Mouse (Mus musculus): ENCODE results near the gene Ggt5.

The Ggt5 gene

DNA sequence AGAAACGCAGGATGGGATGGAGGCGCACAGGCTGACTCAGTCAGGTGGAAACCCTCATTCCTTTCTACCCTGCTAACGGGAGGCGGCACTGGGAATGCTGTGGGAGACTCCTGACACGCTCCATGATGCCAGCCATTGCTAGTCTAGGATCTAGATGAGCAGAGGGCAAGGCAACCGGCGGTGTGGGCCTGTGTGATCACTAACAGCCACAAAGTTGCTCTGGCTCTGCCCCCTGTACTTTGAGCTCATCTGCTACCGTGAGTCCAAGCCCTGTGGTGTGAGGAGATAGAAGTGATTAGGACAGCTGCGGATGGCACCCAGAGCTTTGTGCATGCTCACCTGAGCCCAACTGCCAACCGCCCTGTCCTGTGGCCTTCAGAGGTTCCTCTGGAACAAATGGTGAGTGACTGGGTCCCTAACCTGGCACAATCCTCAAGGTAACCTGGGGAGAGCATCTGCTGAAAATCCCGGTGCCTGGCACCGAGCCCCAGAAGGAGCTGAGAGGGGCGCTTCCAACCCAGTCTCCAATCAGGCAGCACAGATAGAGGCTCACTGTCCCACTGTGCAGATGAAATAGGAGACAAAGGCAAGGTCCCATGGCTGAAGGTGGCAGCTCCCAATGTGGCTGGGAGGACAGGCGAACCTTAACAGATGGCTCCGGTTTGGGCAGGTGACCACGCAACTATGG is 62.4 kb downstream of the Ggt5 start:
- no peak for DNase-seq (ENCODE audit: low spot score in 2 of 2)

DNA sequence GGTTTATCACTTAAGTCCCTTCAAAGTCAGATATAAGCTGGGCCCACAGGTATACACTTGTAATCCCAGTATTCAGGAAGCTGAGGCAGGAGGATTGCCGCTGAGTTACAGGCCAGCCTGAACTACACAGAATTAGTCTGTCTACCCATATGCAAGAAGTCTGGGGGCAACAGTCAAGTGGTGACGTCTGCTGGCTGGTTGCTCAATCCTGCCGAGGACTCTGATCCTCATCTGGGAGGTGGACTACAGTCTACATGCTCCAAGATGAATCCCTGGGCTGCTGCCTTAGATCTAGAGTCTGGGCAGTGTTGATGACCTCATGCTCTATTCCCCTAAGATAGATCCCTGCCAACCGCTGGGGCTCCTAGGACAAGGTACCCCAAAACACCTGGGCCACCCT is 64.9 kb downstream of the Ggt5 start:
- DNase-seq (ENCODE audit: low spot score in 2 of 2): no peak

DNA sequence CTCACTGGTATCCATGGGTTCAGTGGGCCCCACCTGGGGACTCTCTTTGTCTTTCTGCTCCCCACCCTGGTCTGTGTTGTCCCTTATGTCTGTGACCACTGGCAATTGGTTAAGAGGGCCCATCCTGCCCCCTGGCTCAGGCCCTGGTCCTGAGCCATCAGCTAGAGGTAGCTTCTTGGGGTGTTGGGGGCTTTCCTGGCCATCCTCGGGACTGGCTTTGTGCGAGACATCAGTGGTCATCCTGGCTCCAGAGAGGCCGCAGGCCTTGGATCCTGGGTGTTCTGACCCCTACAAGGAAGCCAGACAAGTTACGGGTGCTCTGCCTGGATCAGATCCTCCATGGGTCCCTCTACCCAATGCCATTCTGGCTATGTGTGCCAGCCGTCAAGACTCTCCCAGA is 68.0 kb downstream of the Ggt5 start:
- DNase-seq (ENCODE audit: low spot score in 2 of 2): no peak

DNA sequence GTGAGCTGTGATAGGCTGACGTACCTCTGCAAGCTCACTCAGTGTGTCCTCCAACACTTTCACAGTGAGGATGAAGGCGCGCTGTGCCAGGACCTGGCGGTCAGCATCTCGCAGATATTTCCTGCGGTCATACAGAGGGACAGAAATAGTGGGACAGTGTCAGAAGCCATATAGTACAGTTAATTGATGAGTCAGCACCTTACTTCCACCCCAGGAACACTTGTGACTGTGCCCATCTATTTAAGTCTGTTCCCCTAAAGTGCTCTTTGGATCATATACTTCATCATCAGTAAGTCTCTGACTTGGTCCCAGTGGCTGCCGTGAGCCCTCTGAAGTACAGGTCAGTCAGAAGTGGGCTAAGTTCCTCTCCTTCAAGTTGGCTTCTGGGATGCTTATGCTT is 68.6 kb downstream of the Ggt5 start:
- DNase-seq (ENCODE audit: low spot score in 2 of 2): no peak

DNA sequence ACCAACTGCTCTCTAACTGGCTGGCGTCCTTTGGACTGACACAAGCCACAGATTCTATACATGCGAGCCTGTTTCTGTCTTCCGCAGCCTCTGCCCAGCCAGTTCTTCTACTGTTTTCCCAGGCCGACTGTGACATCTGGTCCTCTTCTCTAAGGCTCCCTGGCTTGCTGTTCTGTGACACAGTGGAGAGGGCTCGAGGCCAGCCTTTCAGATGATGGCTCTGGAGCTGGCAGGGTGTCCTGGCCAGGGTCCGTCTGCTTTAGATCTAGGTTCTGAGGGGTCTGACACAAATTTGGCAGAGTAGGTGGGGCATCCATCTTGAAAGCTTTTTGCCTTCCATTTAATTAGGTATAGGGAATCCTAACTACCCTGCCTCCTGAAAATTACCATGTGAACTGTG is 72.2 kb downstream of the Ggt5 start:
- no peak for DNase-seq (ENCODE audit: low spot score in 2 of 2)

DNA sequence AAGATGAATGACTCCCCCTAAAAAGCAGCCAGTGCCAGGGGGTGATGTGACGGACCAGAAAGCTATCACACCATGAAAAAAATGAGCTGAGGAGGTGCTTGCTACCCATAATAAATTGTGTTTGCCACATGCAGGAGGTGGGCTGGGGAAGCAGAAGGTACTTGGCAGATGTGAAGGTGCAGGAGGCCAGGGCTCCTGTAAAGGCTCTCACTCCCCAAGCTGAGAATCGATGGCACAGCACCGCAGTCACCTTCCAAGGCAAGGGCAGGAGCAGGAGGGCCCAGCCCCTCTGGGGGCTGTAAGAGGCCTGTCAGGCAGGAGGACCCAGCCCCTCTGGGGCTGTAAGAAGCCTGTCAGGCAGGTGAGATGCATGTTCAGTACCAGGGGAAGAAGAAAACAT is 72.7 kb downstream of the Ggt5 start:
- DNase-seq (ENCODE audit: low spot score in 2 of 2): no peak

DNA sequence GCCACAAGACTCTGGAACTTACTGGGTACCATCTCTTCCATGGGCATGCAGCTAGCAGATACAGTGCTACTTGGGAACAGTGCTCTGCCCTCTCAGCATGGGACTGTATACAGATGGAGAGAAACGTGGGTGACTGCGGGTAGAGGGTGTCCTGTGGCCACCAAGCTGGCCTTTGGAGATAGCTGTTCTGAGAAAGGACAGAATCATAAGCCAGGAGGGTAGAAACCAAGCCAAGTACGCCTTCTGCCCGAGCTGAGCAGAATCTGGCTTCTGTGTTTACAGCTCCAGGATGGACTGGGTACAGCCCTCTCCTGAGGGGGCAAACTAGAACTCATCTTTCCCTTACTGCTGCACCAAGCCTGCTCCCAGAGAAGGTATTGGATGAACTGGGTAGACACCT is 73.4 kb downstream of the Ggt5 start:
- no peak for DNase-seq (ENCODE audit: low spot score in 2 of 2)

DNA sequence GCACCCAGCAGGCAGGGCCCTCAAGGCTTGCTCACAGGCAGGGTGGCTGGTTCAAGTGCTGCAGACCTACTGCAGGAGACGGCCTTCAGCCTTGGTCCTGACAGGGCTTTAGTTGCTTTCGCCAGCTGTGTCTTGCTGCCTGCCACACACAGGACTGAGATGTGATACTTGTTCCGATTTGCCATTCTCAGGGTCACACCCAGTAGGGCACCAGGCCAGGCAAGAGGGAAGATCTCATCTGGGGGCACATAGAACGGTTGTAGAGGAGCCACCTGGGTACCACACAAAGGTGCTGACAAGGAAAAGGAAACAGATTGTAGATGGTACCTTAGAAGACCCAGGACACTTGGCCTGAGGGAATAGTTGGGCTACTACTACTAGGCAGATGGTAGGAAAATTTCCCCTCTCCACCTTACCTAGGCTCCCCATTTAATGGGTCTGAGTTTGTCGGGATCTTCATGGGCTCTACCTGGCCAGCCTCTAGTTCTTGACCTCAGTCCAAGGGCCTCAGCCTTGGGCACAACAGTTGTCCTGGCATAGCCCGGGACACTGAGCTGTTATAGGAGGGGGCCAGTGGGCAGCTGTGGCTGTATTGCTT is 75.6 kb downstream of the Ggt5 start:
- no peak for DNase-seq (ENCODE audit: low spot score in 2 of 2)

DNA sequence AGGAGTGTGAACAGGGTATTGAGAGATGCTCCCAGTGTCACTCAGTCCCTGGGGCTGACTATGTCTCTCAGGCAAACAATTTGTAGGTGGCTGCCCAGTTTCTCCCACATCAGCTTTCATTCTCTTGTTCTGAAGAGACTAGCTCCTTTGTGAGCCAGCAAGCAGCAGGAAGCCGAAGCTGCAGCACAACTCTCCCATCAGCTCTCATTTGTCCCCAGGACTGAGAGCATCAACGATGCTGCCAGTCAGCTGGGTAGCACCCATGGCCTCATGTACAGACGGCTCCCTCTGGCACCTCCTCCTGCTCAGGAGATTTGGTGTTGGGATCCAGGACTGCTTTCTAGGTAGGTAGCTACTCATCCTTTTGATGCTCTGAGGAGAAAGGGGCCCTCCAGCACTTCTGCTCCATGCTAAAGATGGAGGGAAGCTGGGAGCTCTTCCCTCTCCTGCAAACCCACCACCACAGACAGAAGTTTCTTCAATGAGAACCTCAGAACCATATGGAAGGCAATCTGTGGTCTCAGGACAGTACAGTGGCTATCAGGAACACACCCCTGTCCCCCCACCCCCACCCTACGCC is 77.4 kb downstream of the Ggt5 start:
- no peak for DNase-seq (ENCODE audit: low spot score in 2 of 2)
